Comparison of ENCODE assay signal across 12 mouse cellular contexts in the genomic region with DNA sequence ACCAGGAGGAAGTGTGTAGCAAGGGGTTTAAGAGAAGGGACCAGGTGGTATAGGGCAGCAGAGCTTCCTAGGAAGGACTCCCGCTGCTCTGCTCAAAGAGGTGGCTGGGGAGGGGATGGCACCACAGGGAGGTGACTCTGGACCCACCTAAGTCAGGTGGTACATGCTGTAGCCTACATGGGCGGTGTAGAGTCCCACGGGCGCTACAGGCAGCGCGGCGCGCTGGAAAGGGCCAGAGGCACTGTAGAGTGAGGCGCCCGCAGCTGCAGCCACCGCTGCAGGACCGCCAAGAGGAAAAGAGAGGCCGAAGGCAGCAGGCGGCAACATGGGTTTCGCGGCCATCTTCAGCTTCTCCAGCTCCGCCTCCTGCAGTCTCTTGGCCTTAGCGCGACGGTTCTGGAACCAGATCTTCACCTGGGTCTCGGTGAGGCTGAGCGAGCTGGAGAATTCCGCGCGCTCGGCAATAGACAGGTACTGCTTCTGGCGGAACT. TPM values are rescaled to one million over a fixed set of nuclear protein-coding genes. Genes with fewer than 3 reads are reported as not detected.
DNase-seq lines count a peak whose midpoint lies in the region; ATAC-seq lines count a peak whose summit lies in the region.
"Had no signal": no experiment of that assay in that cellular context is flagged by ENCODE, and none has a peak within 500 bp of the region (broad histone marks: within the 10 kb centered on the region; RNA-seq: fewer than 3 reads in every experiment).

No protein-coding gene starts in this region.

- no peaks in the 10 kb centered on the region for H3K36me3 ChIP-seq in heart, embryonic 16.5 days (ENCODE audit: control insufficient read depth, insufficient read depth)
- H3K36me3 ChIP-seq in embryonic facial prominence, embryonic 10.5 days (replicated peaks): peaks cover 22% of the 10 kb centered on the region
- H3K36me3 ChIP-seq in hindbrain, embryonic 14.5 days (replicated peaks; ENCODE audit: control insufficient read depth, insufficient read depth): no peaks in the 10 kb centered on the region
- H3K36me3 ChIP-seq in neural tube, embryonic 11.5 days (ENCODE audit: control insufficient read depth, insufficient read depth, low read length): no peaks in the 10 kb centered on the region

- peaks cover 14% of the 10 kb centered on the region for H3K4me1 ChIP-seq in heart, embryonic 16.5 days (ENCODE audit: control insufficient read depth, insufficient read depth, low read length)
- H3K4me1 ChIP-seq in embryonic facial prominence, embryonic 10.5 days: peaks cover 85% of the 10 kb centered on the region
- 0 out of 2 replicates have a peak, but pooled peaks cover 10% of the 10 kb centered on the region for H3K4me1 ChIP-seq in hindbrain, embryonic 14.5 days (replicated peaks; ENCODE audit: control insufficient read depth, insufficient read depth, low read length)
- H3K4me1 ChIP-seq in neural tube, embryonic 11.5 days (ENCODE audit: control insufficient read depth, insufficient read depth, low read length): peaks cover 26% of the 10 kb centered on the region

- H3K4me2 ChIP-seq in heart, embryonic 16.5 days (ENCODE audit: low read depth, low read length): no peak overlapping the region
- H3K4me2 ChIP-seq in hindbrain, embryonic 14.5 days (replicated peaks): peak overlapping the region; percentile 32
- peak overlapping the region; percentile 95 for H3K4me2 ChIP-seq in neural tube, embryonic 11.5 days (ENCODE audit: low read depth)

- H3K27me3 ChIP-seq in heart, embryonic 16.5 days (ENCODE audit: control insufficient read depth, insufficient read depth, low read length): peaks cover 96% of the 10 kb centered on the region
- H3K27me3 ChIP-seq in embryonic facial prominence, embryonic 10.5 days (replicated peaks; ENCODE audit: low read depth, poor library complexity, severe bottlenecking): peaks cover 100% of the 10 kb centered on the region
- peaks cover 92% of the 10 kb centered on the region for H3K27me3 ChIP-seq in hindbrain, embryonic 14.5 days (ENCODE audit: control insufficient read depth, insufficient read depth, low read length)
- H3K27me3 ChIP-seq in neural tube, embryonic 11.5 days (ENCODE audit: control insufficient read depth, insufficient read depth, low read length): peaks cover 93% of the 10 kb centered on the region
- H3K27me3 ChIP-seq: CH12.LX had no signal

- no peaks in the 10 kb centered on the region for H3K9me3 ChIP-seq in heart, embryonic 16.5 days (replicated peaks; ENCODE audit: control insufficient read depth, low read length)
- H3K9me3 ChIP-seq in embryonic facial prominence, embryonic 10.5 days: no peaks in the 10 kb centered on the region
- no peaks in the 10 kb centered on the region for H3K9me3 ChIP-seq in hindbrain, embryonic 14.5 days (ENCODE audit: control insufficient read depth, low read length)
- no peaks in the 10 kb centered on the region for H3K9me3 ChIP-seq in neural tube, embryonic 11.5 days (ENCODE audit: control insufficient read depth, low read length)

- peak overlapping the region; percentile 10 for H3K4me3 ChIP-seq in heart, embryonic 16.5 days (ENCODE audit: low read length)
- peak overlapping the region; percentile 72 for H3K4me3 ChIP-seq in embryonic facial prominence, embryonic 10.5 days
- H3K4me3 ChIP-seq in hindbrain, embryonic 14.5 days (replicated peaks; ENCODE audit: low read length): peak overlapping the region; percentile 30
- peak overlapping the region; percentile 19 for H3K4me3 ChIP-seq in neural tube, embryonic 11.5 days (ENCODE audit: low read depth, low read length)

- ATAC-seq in heart, embryonic 16.5 days (replicated peaks; ENCODE audit: extremely low read depth, insufficient read depth, low FRiP score): no peak
- no peak for ATAC-seq in hindbrain, embryonic 14.5 days (ENCODE audit: low FRiP score)
- no peak for ATAC-seq in neural tube, embryonic 11.5 days (ENCODE audit: insufficient read depth, low FRiP score, low TSS enrichment)

- DNase-seq in heart, adult 8-10 months (ENCODE audit: low spot score): no peak
- DNase-seq in embryonic facial prominence, embryonic 10.5 days (ENCODE audit: low spot score): peak; percentile 63
- DNase-seq in hindbrain, embryonic 14.5 days (ENCODE audit: low spot score): no peak
- peak; percentile 58 for DNase-seq in neural tube, embryonic 11.5 days (ENCODE audit: low spot score)
- DNase-seq in thymus, postnatal 14 days: no peak
- no peak for DNase-seq in left cerebral cortex, postnatal 10 days (ENCODE audit: extremely low spot score in 1 of 2, low spot score in 2 of 2)
- DNase-seq in kidney, adult 8-10 months: no peak
- DNase-seq: adrenal gland, adult 8-10 months; liver had no signal

- no peak overlapping the region for H3K9ac ChIP-seq in heart, embryonic 16.5 days (ENCODE audit: low read length)
- H3K9ac ChIP-seq in hindbrain, embryonic 14.5 days: no peak overlapping the region
- H3K9ac ChIP-seq in neural tube, embryonic 11.5 days (ENCODE audit: low read length): peak overlapping the region; percentile 30

- intact Hi-C loops in left cerebral cortex, postnatal 10 days (cut with DNase I): no loop called here

- no peak overlapping the region for H3K27ac ChIP-seq in heart, embryonic 16.5 days (ENCODE audit: low read length)
- H3K27ac ChIP-seq in embryonic facial prominence, embryonic 10.5 days (replicated peaks): peak overlapping the region; percentile 94
- no peak overlapping the region for H3K27ac ChIP-seq in hindbrain, embryonic 14.5 days
- no peak overlapping the region for H3K27ac ChIP-seq in neural tube, embryonic 11.5 days (ENCODE audit: low read depth, low read length)

- 10% methylated on average over 27 of the region's 27 CpGs for WGBS in heart, embryonic 16.5 days
- 2% methylated on average over 27 of the region's 27 CpGs for WGBS in embryonic facial prominence, embryonic 10.5 days
- WGBS in hindbrain, embryonic 14.5 days: 8% methylated on average over 24 of the region's 27 CpGs
- 3% methylated on average over 23 of the region's 27 CpGs for WGBS in neural tube, embryonic 11.5 days

RNA-seq across cellular contexts. Expression of gene Msx1, which starts 3.2 kb away (rescaled TPM):
- polyA plus RNA-seq in heart, embryonic 16.5 days (2015; fragmentation: Nextera tagmentation; extraction: Ambion mirVana): 6.5 and 7.6 TPM in 2 replicates
- total RNA-seq in heart, adult 8-10 months (2022): 1 to 10 TPM; 3.0 to 3.8 (median 3.3) TPM
- 333 and 362 TPM in 2 replicates for polyA plus RNA-seq in embryonic facial prominence, embryonic 10.5 days (2016; fragmentation: Nextera tagmentation; extraction: Ambion mirVana)
- polyA plus RNA-seq in hindbrain, embryonic 14.5 days (2014; fragmentation: Nextera tagmentation; extraction: Ambion mirVana): 25.4 and 37.4 TPM in 2 replicates
- polyA plus RNA-seq in neural tube, embryonic 11.5 days (2014; fragmentation: Nextera tagmentation; extraction: Ambion mirVana): 55.2 and 56.5 TPM in 2 replicates
- 1 to 10 TPM; 2.6 to 3.4 TPM for total RNA-seq in left cerebral cortex, postnatal 10 days (2021)
- total RNA-seq: CH12.LX; megakaryocyte, adult 5-6 weeks had no signal

Comparison
In these comparisons a context has a peak if more than half of its experiments do, and no peak if none do; other contexts are left out.
1. H3K4me3 ChIP-seq: peak in every context shown above with its lines; median percentile 72 in embryonic facial prominence, embryonic 10.5 days; 30 in hindbrain, embryonic 14.5 days; 19 in neural tube, embryonic 11.5 days; 10 in heart, embryonic 16.5 days.
2. DNase-seq: peak in embryonic facial prominence, embryonic 10.5 days (single experiment) and neural tube, embryonic 11.5 days (single experiment); none in heart, adult 8-10 months (single experiment), hindbrain, embryonic 14.5 days (single experiment), thymus, postnatal 14 days (single experiment), left cerebral cortex, postnatal 10 days (0 of 2) and kidney, adult 8-10 months (0 of 2).